In genomic region chr6:108570351-108571041, GRCm38 (mm10) we compare ENCODE assay signal across 8 mouse cellular contexts.
DNase-seq lines count a peak whose midpoint lies in the region; ATAC-seq and TF ChIP-seq lines count a peak whose summit lies in the region.

No protein-coding gene starts in this region.

- 32% methylated on average over 11 of the region's 11 CpGs for WGBS in hindbrain, embryonic 16.5 days
- 43% methylated on average over 11 of the region's 11 CpGs for WGBS in liver, embryonic 13.5 days (ENCODE audit: insufficient replicate concordance)

- no peak overlapping the region for H3K27ac ChIP-seq in hindbrain, embryonic 16.5 days (ENCODE audit: low read depth, low read length)
- peak overlapping the region; percentile 21; the same call in 1 of the 2 replicates for H3K27ac ChIP-seq in liver, embryonic 13.5 days

- DNase-seq in G1E (ENCODE audit: low spot score) = no peak
- DNase-seq in adrenal gland, postnatal 14 days = peak; percentile 65
- peak; percentile 63 to 75 for DNase-seq in gastrocnemius, adult 8-10 months (ENCODE audit: low spot score in 2 of 2)
- no peak for DNase-seq in liver, embryonic 13.5 days
- peak; percentile 29 for DNase-seq in yolk sac, embryonic 10.5 days (ENCODE audit: low spot score)
- DNase-seq in frontal cortex, postnatal 10 days (ENCODE audit: low spot score in 2 of 2) = no peak

- H3K9ac ChIP-seq in hindbrain, embryonic 16.5 days (ENCODE audit: low read depth, low read length) = peak overlapping the region; percentile 67
- H3K9ac ChIP-seq in liver, embryonic 13.5 days = peak overlapping the region; percentile 30; the same call in 1 of the 2 replicates

- peak overlapping the region; percentile 68; the same call in 1 of the 2 replicates for H3K4me3 ChIP-seq in G1E (ENCODE audit: low read depth, low read length)
- peak overlapping the region; percentile 45 for H3K4me3 ChIP-seq in hindbrain, embryonic 16.5 days (ENCODE audit: low read length)
- peak overlapping the region; percentile 30 for H3K4me3 ChIP-seq in liver, embryonic 13.5 days (replicated peaks)
- H3K4me3 ChIP-seq in myocyte = peak overlapping the region; percentile 10

- H3K36me3 ChIP-seq in G1E (replicated peaks) (no peaks in the 10 kb centered on the region), myocyte (ENCODE audit: control insufficient read depth, insufficient read depth) (no peaks in the 10 kb centered on the region)
- H3K36me3 ChIP-seq in hindbrain, embryonic 16.5 days (ENCODE audit: control insufficient read depth, insufficient read depth, low read length) = no peaks in the 10 kb centered on the region
- H3K36me3 ChIP-seq in liver, embryonic 13.5 days = no peaks in the 10 kb centered on the region

- H3K27me3 ChIP-seq in G1E (ENCODE audit: insufficient read depth, low read length) = no peaks in the 10 kb centered on the region; the same call in 1 of the 2 replicates
- H3K27me3 ChIP-seq in hindbrain, embryonic 16.5 days (replicated peaks; ENCODE audit: control insufficient read depth, insufficient read depth, low read length) = no peaks in the 10 kb centered on the region
- H3K27me3 ChIP-seq in liver, embryonic 13.5 days = no peaks in the 10 kb centered on the region
- no peaks in the 10 kb centered on the region for H3K27me3 ChIP-seq in myocyte (ENCODE audit: control insufficient read depth, insufficient read depth, insufficient read length)

- TF ChIP-seq POLR2A in myocyte (IDR thresholded peaks at IDR 0.05; ENCODE audit: insufficient read length, low read depth) = peak; percentile 69

- no peaks in the 10 kb centered on the region for H3K79me2 ChIP-seq in myocyte (ENCODE audit: control insufficient read depth, insufficient read depth)

- H3K4me1 ChIP-seq in G1E (ENCODE audit: insufficient read depth, low read depth, low read length) = peaks cover 22% of the 10 kb centered on the region
- peaks cover 13% of the 10 kb centered on the region; the same call in 1 of the 2 replicates for H3K4me1 ChIP-seq in hindbrain, embryonic 16.5 days (ENCODE audit: control insufficient read depth, insufficient read depth, low read depth, low read length)
- H3K4me1 ChIP-seq in liver, embryonic 13.5 days (replicated peaks) = peaks cover 18% of the 10 kb centered on the region

- ATAC-seq in G1E (ENCODE audit: extremely low read depth, insufficient number of reproducible peaks, low FRiP score, poor library complexity, severe bottlenecking) = no peak
- ATAC-seq in hindbrain, embryonic 16.5 days = peak; percentile 19; the same call in 1 of the 2 replicates
- 0 out of 2 replicates have a peak, but pooled peaks have one; percentile 8 for ATAC-seq in liver, embryonic 13.5 days (ENCODE audit: low read depth)

- no peak for TF ChIP-seq CTCF in G1E (IDR thresholded peaks at IDR 0.05; ENCODE audit: low read depth, low read length)

- H3K4me2 ChIP-seq in hindbrain, embryonic 16.5 days (ENCODE audit: low read length) = peak overlapping the region; percentile 84
- H3K4me2 ChIP-seq in liver, embryonic 13.5 days = peak overlapping the region; percentile 53
- peak overlapping the region; percentile 82 for H3K4me2 ChIP-seq in myocyte (ENCODE audit: low read depth)

- no peaks in the 10 kb centered on the region for H3K9me3 ChIP-seq in G1E (replicated peaks)
- H3K9me3 ChIP-seq in hindbrain, embryonic 16.5 days (ENCODE audit: control insufficient read depth, low read length) = no peaks in the 10 kb centered on the region
- H3K9me3 ChIP-seq in liver, embryonic 13.5 days (replicated peaks) = no peaks in the 10 kb centered on the region

- H3ac ChIP-seq in myocyte (ENCODE audit: control insufficient read depth, insufficient read length) = no peak overlapping the region

TF ChIP-seq in myocyte, 11 proteins besides CTCF, POLR2A, EP300 and RAD21:
- TF ChIP-seq USF1 (IDR thresholded peaks at IDR 0.05; ENCODE audit: low read depth) = no peak
- no peak for TF ChIP-seq CEBPB (IDR thresholded peaks at IDR 0.05; ENCODE audit: insufficient read depth, poor library complexity, severe bottlenecking)
- TF ChIP-seq MYOG (IDR thresholded peaks at IDR 0.05; ENCODE audit: control insufficient read depth in 1 of 3, insufficient read depth in 1 of 3, insufficient read length in 2 of 3, low read depth in 2 of 3) = peak; percentile 79 to 92 (median 82)
- TF ChIP-seq MAX (IDR thresholded peaks at IDR 0.05; ENCODE audit: low read depth) = no peak
- no peak for TF ChIP-seq E2F4 (IDR thresholded peaks at IDR 0.05; ENCODE audit: insufficient read depth)
- no peak for TF ChIP-seq TCF3 (IDR thresholded peaks at IDR 0.05; ENCODE audit: insufficient read length, low read depth)
- TF ChIP-seq SRF (IDR thresholded peaks at IDR 0.05; ENCODE audit: control insufficient read depth, insufficient read length, low read depth) = peak; percentile 61
- TF ChIP-seq TCF12 (IDR thresholded peaks at IDR 0.05; ENCODE audit: insufficient read depth, poor library complexity, severe bottlenecking) = peak; percentile 77
- TF ChIP-seq POLR2AphosphoS2 (IDR thresholded peaks at IDR 0.05; ENCODE audit: insufficient read length, low read depth) = peak; percentile 67
- peak; percentile 42 to 93 (median 83) for TF ChIP-seq MYOD1 (IDR thresholded peaks at IDR 0.05; ENCODE audit: control insufficient read depth in 1 of 3, insufficient read length in 2 of 3, low read depth in 2 of 3)
- TF ChIP-seq REST (IDR thresholded peaks at IDR 0.05; ENCODE audit: insufficient read depth, insufficient read length) = no peak

Comparison
In these comparisons a context has a peak if more than half of its experiments do, and no peak if none do; other contexts are left out.
1. DNase-seq: peak in adrenal gland, postnatal 14 days (single experiment), gastrocnemius, adult 8-10 months (2 of 2) and yolk sac, embryonic 10.5 days (single experiment); none in G1E (single experiment), liver, embryonic 13.5 days (single experiment) and frontal cortex, postnatal 10 days (0 of 2).
2. H3K4me3 ChIP-seq: peak in every context shown above with its lines; median percentile 68 in G1E; 45 in hindbrain, embryonic 16.5 days; 30 in liver, embryonic 13.5 days; 10 in myocyte.
3. Peak in every context shown above with its lines, with median percentiles within 50 percentile points of each other: H3K4me2 ChIP-seq.